10 mouse cellular contexts compared by ENCODE assay signal in genomic region chr7:143042897-143043300, GRCm38 (mm10). TPM values are rescaled to one million over a fixed set of nuclear protein-coding genes. Genes with fewer than 3 reads are reported as not detected.
DNase-seq lines count a peak whose midpoint lies in the region; ATAC-seq and TF ChIP-seq lines count a peak whose summit lies in the region.
"Had no signal": no experiment of that assay in that cellular context is flagged by ENCODE, and none has a peak within 500 bp of the region (broad histone marks: within the 10 kb centered on the region; RNA-seq: fewer than 3 reads in every experiment).

No protein-coding gene starts in this region.

- no peak for ATAC-seq in forebrain, embryonic 16.5 days
- ATAC-seq in liver, postnatal 0 days = no peak
- ATAC-seq: forebrain, embryonic 13.5 days; Patski had no signal

- H3K27me3 ChIP-seq in forebrain, embryonic 10.5 days (ENCODE audit: poor library complexity, severe bottlenecking) = no peaks in the 10 kb centered on the region
- H3K27me3 ChIP-seq in forebrain, embryonic 16.5 days (replicated peaks; ENCODE audit: control insufficient read depth, insufficient read depth, low read length) = no peaks in the 10 kb centered on the region
- H3K27me3 ChIP-seq in liver, postnatal 0 days (ENCODE audit: insufficient read depth, low read length) = no peaks in the 10 kb centered on the region
- H3K27me3 ChIP-seq: forebrain, embryonic 13.5 days; Patski had no signal

- no peak for DNase-seq in forebrain, embryonic 10.5 days (ENCODE audit: extremely low spot score, low spot score)
- no peak for DNase-seq in layer of hippocampus, adult 2 months (ENCODE audit: low spot score in 2 of 2)
- no peak for DNase-seq in layer of hippocampus, postnatal 25 days (ENCODE audit: extremely low spot score in 1 of 2, low spot score in 1 of 2)
- DNase-seq in brain, adult 2 months (ENCODE audit: low read depth, low spot score) = peak; percentile 56
- DNase-seq in liver, postnatal 0 days = no peak
- DNase-seq in frontal cortex, postnatal 14 days (ENCODE audit: low spot score in 2 of 2) = no peak
- no peak for DNase-seq in B cell, adult 2 months

- no peaks in the 10 kb centered on the region for H3K9me3 ChIP-seq in forebrain, embryonic 10.5 days
- no peaks in the 10 kb centered on the region for H3K9me3 ChIP-seq in forebrain, embryonic 16.5 days (ENCODE audit: control insufficient read depth, low read length)
- H3K9me3 ChIP-seq in liver, postnatal 0 days (ENCODE audit: low read length) = 0 out of 2 replicates have a peak, but pooled peaks cover 3% of the 10 kb centered on the region

- H3K9ac ChIP-seq in forebrain, embryonic 16.5 days (replicated peaks; ENCODE audit: low read depth, low read length) = no peak overlapping the region
- no peak overlapping the region for H3K9ac ChIP-seq in liver, postnatal 0 days (replicated peaks)
- H3K9ac ChIP-seq: forebrain, embryonic 13.5 days had no signal

- TF ChIP-seq EP300 in liver, postnatal 0 days (IDR thresholded peaks at IDR 0.05; ENCODE audit: low read depth) = no peak

- H3K27ac ChIP-seq in forebrain, embryonic 10.5 days = 0 out of 2 replicates have a peak overlapping the region, but pooled peaks have one; percentile 30
- no peak overlapping the region for H3K27ac ChIP-seq in forebrain, embryonic 16.5 days (ENCODE audit: low read length)
- peak overlapping the region; percentile 61 for H3K27ac ChIP-seq in layer of hippocampus, adult 2 months
- H3K27ac ChIP-seq in liver, postnatal 0 days (ENCODE audit: low read depth) = peak overlapping the region; percentile 68

- 87% methylated on average over 3 of the region's 3 CpGs for WGBS in forebrain, embryonic 10.5 days
- WGBS in forebrain, embryonic 16.5 days = 89% methylated on average over 3 of the region's 3 CpGs
- 36% methylated on average over 3 of the region's 3 CpGs for WGBS in liver, postnatal 0 days (ENCODE audit: insufficient replicate concordance)

- H3K4me1 ChIP-seq in forebrain, embryonic 10.5 days = peaks cover 11% of the 10 kb centered on the region; the same call in 1 of the 2 replicates
- no peaks in the 10 kb centered on the region for H3K4me1 ChIP-seq in forebrain, embryonic 16.5 days (replicated peaks; ENCODE audit: control insufficient read depth, insufficient read depth, low read length)
- peaks cover 23% of the 10 kb centered on the region for H3K4me1 ChIP-seq in liver, postnatal 0 days (ENCODE audit: insufficient read depth)
- H3K4me1 ChIP-seq: forebrain, embryonic 13.5 days had no signal

- H3K4me2 ChIP-seq in forebrain, embryonic 16.5 days (ENCODE audit: low read length) = no peak overlapping the region
- H3K4me2 ChIP-seq in liver, postnatal 0 days (ENCODE audit: low read depth, low read length) = no peak overlapping the region
- H3K4me2 ChIP-seq: forebrain, embryonic 13.5 days had no signal

- no peak for TF ChIP-seq CTCF in layer of hippocampus, adult 2 months (conservative IDR thresholded peaks at IDR 0.05)
- TF ChIP-seq CTCF in liver, postnatal 0 days (IDR thresholded peaks at IDR 0.05; ENCODE audit: low read depth) = no peak

- H3K36me3 ChIP-seq in forebrain, embryonic 10.5 days (replicated peaks) = no peaks in the 10 kb centered on the region
- H3K36me3 ChIP-seq in forebrain, embryonic 16.5 days (ENCODE audit: control insufficient read depth, insufficient read depth) = no peaks in the 10 kb centered on the region
- H3K36me3 ChIP-seq in liver, postnatal 0 days (replicated peaks; ENCODE audit: insufficient read depth, low read length) = no peaks in the 10 kb centered on the region

- no peak overlapping the region for H3K4me3 ChIP-seq in forebrain, embryonic 10.5 days
- no peak overlapping the region for H3K4me3 ChIP-seq in forebrain, embryonic 16.5 days (replicated peaks; ENCODE audit: low read length)
- H3K4me3 ChIP-seq in layer of hippocampus, adult 2 months = no peak overlapping the region
- H3K4me3 ChIP-seq in liver, postnatal 0 days (ENCODE audit: low read depth, low read length) = no peak overlapping the region
- H3K4me3 ChIP-seq: forebrain, embryonic 13.5 days had no signal

RNA-seq across cellular contexts. Expression of gene Cd81, which starts 9.6 kb away (rescaled TPM):
- polyA plus RNA-seq in forebrain, embryonic 10.5 days (2016; fragmentation: Nextera tagmentation; extraction: Ambion mirVana) = 225 and 250 TPM in 2 replicates
- polyA plus RNA-seq in forebrain, embryonic 16.5 days (2015; fragmentation: Nextera tagmentation; extraction: Ambion mirVana) = 319 and 342 TPM in 2 replicates
- total RNA-seq in layer of hippocampus, adult 2 months (2021) = 100 to 1,000 TPM; 419 to 448 TPM
- 100 to 1,000 TPM; 489 to 524 TPM for total RNA-seq in layer of hippocampus, postnatal 25 days (2021)
- 213 and 231 TPM in 2 replicates for polyA plus RNA-seq in liver, postnatal 0 days (2015; fragmentation: Nextera tagmentation; extraction: Ambion mirVana)

RNA-seq across cellular contexts. Expression of gene Tssc4, which starts 26.1 kb away (rescaled TPM):
- polyA plus RNA-seq in forebrain, embryonic 10.5 days (2016; fragmentation: Nextera tagmentation; extraction: Ambion mirVana) = 131 and 132 TPM in 2 replicates
- 99.7 and 109 TPM in 2 replicates for polyA plus RNA-seq in forebrain, embryonic 16.5 days (2015; fragmentation: Nextera tagmentation; extraction: Ambion mirVana)
- total RNA-seq in layer of hippocampus, adult 2 months (2021) = 10 to 100 TPM; 38.5 to 41.4 TPM
- 10 to 100 TPM; 47.0 to 50.4 TPM for total RNA-seq in layer of hippocampus, postnatal 25 days (2021)
- 24.1 and 25.2 TPM in 2 replicates for polyA plus RNA-seq in liver, postnatal 0 days (2015; fragmentation: Nextera tagmentation; extraction: Ambion mirVana)

RNA-seq across cellular contexts. Expression of gene Tspan32, which starts 38.1 kb away (rescaled TPM):
- polyA plus RNA-seq in forebrain, embryonic 10.5 days (2016; fragmentation: Nextera tagmentation; extraction: Ambion mirVana) = 6.0 and 6.8 TPM in 2 replicates
- polyA plus RNA-seq in forebrain, embryonic 16.5 days (2015; fragmentation: Nextera tagmentation; extraction: Ambion mirVana) = 0.32 and 0.53 TPM in 2 replicates
- total RNA-seq in layer of hippocampus, adult 2 months (2021) = under 1 TPM in 1 of 2 experiments, not detected in 1; 0.36 TPM
- total RNA-seq in layer of hippocampus, postnatal 25 days (2021) = not detected
- 31.0 and 37.5 TPM in 2 replicates for polyA plus RNA-seq in liver, postnatal 0 days (2015; fragmentation: Nextera tagmentation; extraction: Ambion mirVana)

RNA-seq across cellular contexts. Expression of gene Trpm5, which starts 51.5 kb away (rescaled TPM):
- 0.36 and 0.90 TPM in 2 replicates for polyA plus RNA-seq in forebrain, embryonic 10.5 days (2016; fragmentation: Nextera tagmentation; extraction: Ambion mirVana)
- 1.1 and 1.2 TPM in 2 replicates for polyA plus RNA-seq in forebrain, embryonic 16.5 days (2015; fragmentation: Nextera tagmentation; extraction: Ambion mirVana)
- not detected for total RNA-seq in layer of hippocampus, adult 2 months (2021)
- not detected for total RNA-seq in layer of hippocampus, postnatal 25 days (2021)
- 0.13 and 0.42 TPM in 2 replicates for polyA plus RNA-seq in liver, postnatal 0 days (2015; fragmentation: Nextera tagmentation; extraction: Ambion mirVana)
